Mouse (Mus musculus) C2C12 (cell line): Measurements from ENCODE around the gene Slc4a11. TPM values are rescaled to one million over a fixed set of nuclear protein-coding genes. Genes with fewer than 3 reads are reported as not detected.

Source experiments
- H3K27me3 ChIP-seq: one replicate; pipeline ENCODE4 v1.6.1; 2011; ENCODE audit not compliant: control insufficient read depth, insufficient read depth, insufficient read length
- H3K36me3 ChIP-seq: one replicate; pipeline ENCODE4 v1.6.1; 2011; ENCODE audit not compliant: control insufficient read depth, insufficient read depth
- H3K4me3 ChIP-seq: one replicate; pipeline ENCODE4 v1.5.1; 2011; ENCODE audit warnings: mild to moderate bottlenecking, control low read depth; ENCODE audit not compliant: poor library complexity, insufficient read depth, severe bottlenecking
- H3K79me2 ChIP-seq: one replicate; pipeline ENCODE4 v1.6.1; 2011; ENCODE audit not compliant: control insufficient read depth, insufficient read depth
- H3K79me3 ChIP-seq: one replicate; pipeline ENCODE4 v1.6.1; 2011; ENCODE audit warnings: low read depth, control low read depth
- H3ac ChIP-seq: one replicate; pipeline ENCODE3; 2011; ENCODE audit warnings: low read depth; ENCODE audit not compliant: control insufficient read depth, insufficient read length
- CEBPB ChIP-seq: IDR thresholded peaks from one replicate; pipeline ENCODE4 v1.6.1; 2011; ENCODE audit warnings: low read depth, mild to moderate bottlenecking, control low read depth, moderate library complexity
- CTCF ChIP-seq: IDR thresholded peaks from one replicate; pipeline ENCODE4 v1.5.1; 2011; ENCODE audit not compliant: control insufficient read depth, insufficient read depth, insufficient read length
- FOSL1 ChIP-seq: IDR thresholded peaks from one replicate; pipeline ENCODE4 v1.8.0; 2011; ENCODE audit warnings: mild to moderate bottlenecking, low read length; ENCODE audit not compliant: poor library complexity, insufficient read depth, severe bottlenecking
- MAX ChIP-seq: IDR thresholded peaks from one replicate; pipeline ENCODE4 v1.6.1; 2011; ENCODE audit warnings: mild to moderate bottlenecking, control low read depth
- MYOD1 ChIP-seq: IDR thresholded peaks from one replicate; pipeline ENCODE4 v1.6.1; 2011; ENCODE audit warnings: low read depth; ENCODE audit not compliant: control insufficient read depth, insufficient read length
- MYOG ChIP-seq: IDR thresholded peaks from one replicate; pipeline ENCODE4 v1.6.1; 2011; ENCODE audit not compliant: control insufficient read depth, insufficient read length; ENCODE audit errors: extremely low read depth
- USF1 ChIP-seq: IDR thresholded peaks from one replicate; pipeline ENCODE4 v1.6.1; 2011; ENCODE audit warnings: low read depth, mild to moderate bottlenecking, control low read depth, moderate library complexity
- polyA plus RNA-seq: library from polyadenylated mRNA; unstranded; fragments of >200 nt; fragmentation: generic; extraction: Trizol; gene quantifications from one replicate; pipeline ENCODE4 v1.2.1, GENCODE M21; 2012; ENCODE audit warnings: missing spikeins

Gene Slc4a11
- polyA plus RNA-seq, 1 experiment, result 1.9 TPM

GRCm38 (mm10) chr2:130731855-130732254 is 34.5 kb upstream of the Slc4a11 start:
- TF ChIP-seq MYOG (no peak), MAX (no peak), FOSL1 (no peak), MYOD1 (no peak), USF1 (no peak), CEBPB (no peak), CTCF (no peak)
- Histone ChIP-seq H3ac (no peak overlapping the region), H3K27me3 (no peaks in the 10 kb centered on the region), H3K4me3 (no peak overlapping the region), H3K79me2 (no peaks in the 10 kb centered on the region), H3K36me3 (peaks cover 59% of the 10 kb centered on the region), H3K79me3 (no peaks in the 10 kb centered on the region)

GRCm38 (mm10) chr2:130730746-130731145 is 33.4 kb upstream of the Slc4a11 start:
- Histone ChIP-seq H3K79me2 (no peaks in the 10 kb centered on the region), H3K4me3 (no peak overlapping the region), H3K36me3 (peaks cover 54% of the 10 kb centered on the region), H3ac (no peak overlapping the region), H3K79me3 (no peaks in the 10 kb centered on the region), H3K27me3 (no peaks in the 10 kb centered on the region)
- TF ChIP-seq MYOG (no peak), MYOD1 (no peak), CEBPB (no peak), CTCF (no peak), MAX (no peak), FOSL1 (no peak), USF1 (no peak)

GRCm38 (mm10) chr2:130728906-130729585 is 31.7 kb upstream of the Slc4a11 start:
- H3K4me3 ChIP-seq, result no peak overlapping the region
- TF ChIP-seq USF1, result no peak
- no peak for TF ChIP-seq MYOD1
- TF ChIP-seq FOSL1, result no peak
- no peaks in the 10 kb centered on the region for H3K79me3 ChIP-seq
- H3K36me3 ChIP-seq, result peaks cover 48% of the 10 kb centered on the region
- H3ac ChIP-seq, result no peak overlapping the region
- no peaks in the 10 kb centered on the region for H3K27me3 ChIP-seq
- H3K79me2 ChIP-seq, result no peaks in the 10 kb centered on the region

GRCm38 (mm10) chr2:130727752-130728151 is 30.4 kb upstream of the Slc4a11 start:
- H3ac ChIP-seq, result no peak overlapping the region
- no peaks in the 10 kb centered on the region for H3K79me3 ChIP-seq
- H3K4me3 ChIP-seq, result no peak overlapping the region
- H3K27me3 ChIP-seq, result no peaks in the 10 kb centered on the region
- no peaks in the 10 kb centered on the region for H3K79me2 ChIP-seq
- H3K36me3 ChIP-seq, result peaks cover 45% of the 10 kb centered on the region
- TF ChIP-seq MYOG, result no peak
- TF ChIP-seq MYOD1, result no peak
- TF ChIP-seq USF1, result no peak
- TF ChIP-seq MAX, result no peak
- no peak for TF ChIP-seq CEBPB
- TF ChIP-seq CTCF, result no peak
- no peak for TF ChIP-seq FOSL1

GRCm38 (mm10) chr2:130724369-130724768 is 27.1 kb upstream of the Slc4a11 start:
- no peak for TF ChIP-seq MAX
- TF ChIP-seq CTCF, result no peak
- Histone ChIP-seq H3ac (no peak overlapping the region), H3K79me3 (no peaks in the 10 kb centered on the region), H3K36me3 (peaks cover 36% of the 10 kb centered on the region), H3K27me3 (no peaks in the 10 kb centered on the region), H3K4me3 (no peak overlapping the region), H3K79me2 (no peaks in the 10 kb centered on the region)

- Histone ChIP-seq H3K27me3 (no peaks in the 10 kb centered on the region), H3K79me3 (no peaks in the 10 kb centered on the region), H3K36me3 (peaks cover 17% of the 10 kb centered on the region), H3K79me2 (no peaks in the 10 kb centered on the region), H3K4me3 (no peak overlapping the region), H3ac (no peak overlapping the region)
- no peak for TF ChIP-seq CTCF
- no peak for TF ChIP-seq MYOG
- TF ChIP-seq USF1, result no peak
- TF ChIP-seq MAX, result no peak
These were observed 20.6 kb upstream of the Slc4a11 start for GRCm38 (mm10) chr2:130717951-130718350.
